Mouse (Mus musculus) bone marrow, adult 2 months (tissue): Measurements from ENCODE around the gene Gm10065. TPM values are rescaled to one million over a fixed set of nuclear protein-coding genes. Genes with fewer than 3 reads are reported as not detected.
"Not testable (repeated sequence)": the region's sequence is repeated elsewhere in the genome, so short reads cannot be mapped to it uniquely, and the experiment has no call there.

Experiments
- H3K27ac ChIP-seq: fragments of 200-500 bp; 2 replicates; pipeline ENCODE4 v1.5.1; 2012; ENCODE audit warnings: low read depth, mild to moderate bottlenecking, control low read depth, inconsistent platforms, low read length; ENCODE audit not compliant: control insufficient read depth, poor library complexity, insufficient read depth
- H3K4me1 ChIP-seq: fragments of 200-500 bp; 2 replicates; pipeline ENCODE4 v1.6.1; 2011; ENCODE audit warnings: low read length; ENCODE audit not compliant: control insufficient read depth, insufficient read depth
- H3K4me3 ChIP-seq: fragments of 200-500 bp; replicated peaks from 2 replicates; pipeline ENCODE3; 2011; ENCODE audit warnings: mild to moderate bottlenecking, low read depth, low read length, control low read depth; ENCODE audit not compliant: control insufficient read depth
- CTCF ChIP-seq: fragments of 200-500 bp; IDR thresholded peaks from 2 replicates; pipeline ENCODE4 v1.5.1; 2011; ENCODE audit warnings: low read length, control low read depth; ENCODE audit not compliant: control insufficient read depth, insufficient read depth
- POLR2A ChIP-seq: fragments of 200-500 bp; IDR thresholded peaks from 2 replicates; pipeline ENCODE4 v1.6.1; 2011; ENCODE audit warnings: low read depth, mild to moderate bottlenecking, control low read depth, low read length, borderline replicate concordance; ENCODE audit not compliant: control insufficient read depth
- WGBS: fragments of 180-500 bp; shearing (Covaris S2); methylation state at CpG from one replicate; pipeline ENCODE4 v1.1.7; 2018; 5-methylcytosine and 5-hydroxymethylcytosine counted together
- polyA plus RNA-seq: library from polyadenylated mRNA; stranded (reverse); fragments of >200 nt; gene quantifications from 2 replicates; pipeline ENCODE4 v1.2.4, GENCODE M21; 2011; ENCODE audit warnings: low replicate concordance; ENCODE audit not compliant: missing spikeins, insufficient read depth, insufficient read length

Gm10065 gene
- polyA plus RNA-seq, 1 experiment: not detected

- no peak within 1 kb of the TSS; the same call in 1 of the 2 replicates for H3K27ac ChIP-seq
- H3K4me3 ChIP-seq: peak within 1 kb of the TSS; percentile 81
- H3K4me1 ChIP-seq: no peaks in the 10 kb centered on the region
- WGBS: 1% methylated on average over 54 of the region's 54 CpGs
- TF ChIP-seq POLR2A (no peak; the same call in 1 of the 2 replicates), CTCF (no peak)
Observed at GRCm38 (mm10) chr13:21468061-21469019, 10.9 kb downstream of the Gm10065 start, which contains the start of gene Nkapl. Gene Nkapl (minus strand): TSS chr13:21468509.

GRCm38 (mm10) chr13:21467336-21467735, 11.9 kb downstream of the Gm10065 start:
- TF ChIP-seq CTCF (no peak), POLR2A (no peak)
- Histone ChIP-seq H3K27ac (no peak overlapping the region), H3K4me3 (no peak overlapping the region), H3K4me1 (no peaks in the 10 kb centered on the region)
- 79% methylated on average over 10 of the region's 10 CpGs for WGBS

- H3K4me1 ChIP-seq, H3K27ac ChIP-seq, H3K4me3 ChIP-seq: not testable (repeated sequence)
- WGBS: 69% methylated on average over 9 of the region's 9 CpGs
Observed at GRCm38 (mm10) chr13:21462516-21462915, 16.7 kb downstream of the Gm10065 start.

- no peaks in the 10 kb centered on the region for H3K4me1 ChIP-seq
- WGBS: 62% methylated on average over 4 of the region's 4 CpGs
- TF ChIP-seq CTCF (no peak), POLR2A (no peak)
- no peak overlapping the region for H3K27ac ChIP-seq
- H3K4me3 ChIP-seq: no peak overlapping the region
Observed at GRCm38 (mm10) chr13:21456347-21456746, 22.9 kb downstream of the Gm10065 start.

- WGBS: 68% methylated on average over 3 of the region's 3 CpGs
- no peaks in the 10 kb centered on the region for H3K4me1 ChIP-seq
Observed at GRCm38 (mm10) chr13:21454133-21454532, 25.1 kb downstream of the Gm10065 start.

GRCm38 (mm10) chr13:21453449-21453848, 25.8 kb downstream of the Gm10065 start, which contains the start of gene Zscan26:
Gene Zscan26 (minus strand): TSS chr13:21453730.
- no peak within 1 kb of the TSS for H3K27ac ChIP-seq
- TF ChIP-seq POLR2A: peak; percentile 54; the same call in 1 of the 2 replicates
- no peak for TF ChIP-seq CTCF
- WGBS: under 1% methylated on average over 23 of the region's 23 CpGs
- no peaks in the 10 kb centered on the region for H3K4me1 ChIP-seq
- peak within 1 kb of the TSS; percentile 86 for H3K4me3 ChIP-seq

More at GRCm38 (mm10) chr13:21454133-21454532, 25.1 kb downstream of the Gm10065 start:
- no peak for TF ChIP-seq CTCF
- no peak for TF ChIP-seq POLR2A
- no peak overlapping the region for H3K4me3 ChIP-seq
- no peak overlapping the region for H3K27ac ChIP-seq

- Histone ChIP-seq H3K4me1 (no peaks in the 10 kb centered on the region), H3K27ac (no peak overlapping the region), H3K4me3 (peak overlapping the region; percentile 86)
- 2% methylated on average over 13 of the region's 13 CpGs for WGBS
- TF ChIP-seq CTCF: no peak
- TF ChIP-seq POLR2A: no peak
Observed at GRCm38 (mm10) chr13:21453042-21453441, 26.2 kb downstream of the Gm10065 start.

- H3K4me1 ChIP-seq: no peaks in the 10 kb centered on the region
- H3K4me3 ChIP-seq: no peak overlapping the region
- 82% methylated on average over 16 of the region's 16 CpGs for WGBS
- TF ChIP-seq CTCF: no peak
- no peak overlapping the region for H3K27ac ChIP-seq
Observed at GRCm38 (mm10) chr13:21447856-21448614, 31.2 kb downstream of the Gm10065 start.
